Mouse (Mus musculus): ENCODE measurements around the gene Vwa3a. TPM values are rescaled to one million over a fixed set of nuclear protein-coding genes. Genes with fewer than 3 reads are reported as not detected.

Gene Vwa3a
- 0.23 TPM for polyA plus RNA-seq (2015; fragmentation: Illumina TruSeq; extraction: RNeasy Lipid Tissue Mini Kit (QIAGEN cat#74804); ENCODE audit: insufficient read depth, low replicate concordance)

GRCm38 (mm10) chr7:120739018-120739417, at the start of gene Vwa3a:
Gene Vwa3a (plus strand): TSS chr7:120739318.

GRCm38 (mm10) chr7:120811834-120812415, 72.8 kb downstream of the Vwa3a start, which contains the start of gene Gm5737:
Gene Gm5737 (plus strand): TSS chr7:120812365.

GRCm38 (mm10) chr7:120842345-120843036, 103.4 kb downstream of the Vwa3a start, which contains the start of gene Eef2k:
Gene Eef2k (plus strand): TSS chr7:120842831.

Other genes with a start within 250 kb of the Vwa3a start
- gene Uqcrc2, start 104.1 kb upstream of the Vwa3a start, polyA plus RNA-seq (2015; fragmentation: Illumina TruSeq; extraction: RNeasy Lipid Tissue Mini Kit (QIAGEN cat#74804); ENCODE audit: insufficient read depth, low replicate concordance), result 211 TPM
- gene Pdzd9, start 69.0 kb upstream of the Vwa3a start, polyA plus RNA-seq (2015; fragmentation: Illumina TruSeq; extraction: RNeasy Lipid Tissue Mini Kit (QIAGEN cat#74804); ENCODE audit: insufficient read depth, low replicate concordance), result not detected
- 51.7 TPM for gene Mosmo, start 61.7 kb upstream of the Vwa3a start, polyA plus RNA-seq (2015; fragmentation: Illumina TruSeq; extraction: RNeasy Lipid Tissue Mini Kit (QIAGEN cat#74804); ENCODE audit: insufficient read depth, low replicate concordance)
- not detected for gene Gm5737, start 73.0 kb downstream of the Vwa3a start, polyA plus RNA-seq (2015; fragmentation: Illumina TruSeq; extraction: RNeasy Lipid Tissue Mini Kit (QIAGEN cat#74804); ENCODE audit: insufficient read depth, low replicate concordance)
- gene Eef2k, start 103.5 kb downstream of the Vwa3a start, polyA plus RNA-seq (2015; fragmentation: Illumina TruSeq; extraction: RNeasy Lipid Tissue Mini Kit (QIAGEN cat#74804); ENCODE audit: insufficient read depth, low replicate concordance), result 13.0 TPM
- 18.9 TPM for gene Polr3e, start 178.4 kb downstream of the Vwa3a start, polyA plus RNA-seq (2015; fragmentation: Illumina TruSeq; extraction: RNeasy Lipid Tissue Mini Kit (QIAGEN cat#74804); ENCODE audit: insufficient read depth, low replicate concordance)
- 48.6 TPM for gene Cdr2, start 243.0 kb downstream of the Vwa3a start, polyA plus RNA-seq (2015; fragmentation: Illumina TruSeq; extraction: RNeasy Lipid Tissue Mini Kit (QIAGEN cat#74804); ENCODE audit: insufficient read depth, low replicate concordance)
- gene Mfsd13b, start 243.2 kb downstream of the Vwa3a start, polyA plus RNA-seq (2015; fragmentation: Illumina TruSeq; extraction: RNeasy Lipid Tissue Mini Kit (QIAGEN cat#74804); ENCODE audit: insufficient read depth, low replicate concordance), result 0.18 TPM

All from spleen, adult 10 weeks (tissue).